In the genomic region with DNA sequence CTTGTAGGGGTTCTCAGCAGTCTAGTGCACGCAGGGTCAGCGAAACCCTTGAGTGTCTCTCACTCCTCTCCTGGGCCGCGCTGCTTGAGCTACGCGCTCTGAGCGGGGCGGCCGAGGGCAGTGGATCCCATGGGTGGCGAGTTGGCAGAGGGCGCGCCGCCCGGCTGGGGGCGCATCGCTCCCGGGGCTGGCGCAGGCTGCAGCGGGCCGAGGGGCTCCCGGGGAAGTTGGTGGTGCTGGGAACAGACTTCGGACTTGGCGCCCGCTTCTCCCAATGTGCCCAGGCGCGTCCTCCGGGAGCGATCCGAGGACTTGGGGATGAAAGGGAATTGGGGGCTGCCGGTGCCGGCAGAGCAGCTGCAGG, we compare ENCODE assay signal across 8 mouse cellular contexts. TPM values are rescaled to one million over a fixed set of nuclear protein-coding genes. Genes with fewer than 3 reads are reported as not detected.
DNase-seq lines count a peak whose midpoint lies in the region; ATAC-seq and TF ChIP-seq lines count a peak whose summit lies in the region.

No protein-coding gene starts in this region.

- 1% methylated on average over 31 of the region's 31 CpGs for WGBS in lung, embryonic 14.5 days
- under 1% methylated on average over 31 of the region's 31 CpGs for WGBS in forebrain, embryonic 10.5 days
- WGBS in liver, postnatal 0 days (ENCODE audit: insufficient replicate concordance): 1% methylated on average over 28 of the region's 31 CpGs

- H3K4me3 ChIP-seq in lung, embryonic 14.5 days (ENCODE audit: low read depth, low read length): peak overlapping the region; percentile 60
- peak overlapping the region; percentile 78 for H3K4me3 ChIP-seq in forebrain, embryonic 10.5 days
- peak overlapping the region; percentile 34 for H3K4me3 ChIP-seq in liver, postnatal 0 days (ENCODE audit: low read depth, low read length)

- peaks cover 30% of the 10 kb centered on the region for H3K27me3 ChIP-seq in lung, embryonic 14.5 days (ENCODE audit: insufficient read depth, low read length)
- H3K27me3 ChIP-seq in forebrain, embryonic 10.5 days (ENCODE audit: poor library complexity, severe bottlenecking): peaks cover 48% of the 10 kb centered on the region
- H3K27me3 ChIP-seq in liver, postnatal 0 days (ENCODE audit: insufficient read depth, low read length): peaks cover 18% of the 10 kb centered on the region

- H3K9me3 ChIP-seq in lung, embryonic 14.5 days (ENCODE audit: low read depth, low read length): no peaks in the 10 kb centered on the region
- no peaks in the 10 kb centered on the region for H3K9me3 ChIP-seq in forebrain, embryonic 10.5 days
- no peaks in the 10 kb centered on the region for H3K9me3 ChIP-seq in liver, postnatal 0 days (ENCODE audit: low read length)

- TF ChIP-seq CTCF in lung, embryonic 14.5 days (IDR thresholded peaks at IDR 0.05; ENCODE audit: low read depth): no peak
- no peak for TF ChIP-seq CTCF in liver, postnatal 0 days (IDR thresholded peaks at IDR 0.05; ENCODE audit: low read depth)

- H3K36me3 ChIP-seq in lung, embryonic 14.5 days (ENCODE audit: insufficient read depth): no peaks in the 10 kb centered on the region
- H3K36me3 ChIP-seq in forebrain, embryonic 10.5 days (replicated peaks): no peaks in the 10 kb centered on the region
- H3K36me3 ChIP-seq in liver, postnatal 0 days (replicated peaks; ENCODE audit: insufficient read depth, low read length): no peaks in the 10 kb centered on the region

- peak overlapping the region; percentile 91 for H3K4me2 ChIP-seq in lung, embryonic 14.5 days
- H3K4me2 ChIP-seq in liver, postnatal 0 days (ENCODE audit: low read depth, low read length): peak overlapping the region; percentile 62

- DNase-seq in lung, embryonic 14.5 days: no peak
- no peak for DNase-seq in lung, postnatal 14 days
- no peak for DNase-seq in forebrain, embryonic 10.5 days (ENCODE audit: extremely low spot score, low spot score)
- peak; percentile 16 to 27 for DNase-seq in heart, postnatal 14 days
- DNase-seq in liver, postnatal 0 days: no peak
- peak; percentile 4 for DNase-seq in testis, postnatal 14 days (ENCODE audit: low spot score)
- no peak for DNase-seq in layer of hippocampus, postnatal 25 days (ENCODE audit: extremely low spot score in 1 of 2, low spot score in 1 of 2)

- intact Hi-C loops in heart, postnatal 14 days (cut with DNase I): no loop called here

- ATAC-seq in lung, embryonic 14.5 days (ENCODE audit: insufficient read depth): peak; percentile 69
- ATAC-seq in liver, postnatal 0 days: no peak
- no peak for ATAC-seq in erythroblast, adult 5-6 weeks (replicated peaks; ENCODE audit: low FRiP score, poor library complexity, severe bottlenecking)

- no peaks in the 10 kb centered on the region for H3K4me1 ChIP-seq in lung, embryonic 14.5 days (ENCODE audit: insufficient read depth)
- peaks cover 16% of the 10 kb centered on the region for H3K4me1 ChIP-seq in forebrain, embryonic 10.5 days
- no peaks in the 10 kb centered on the region for H3K4me1 ChIP-seq in liver, postnatal 0 days (ENCODE audit: insufficient read depth)

- H3K9ac ChIP-seq in lung, embryonic 14.5 days: peak overlapping the region; percentile 52
- no peak overlapping the region for H3K9ac ChIP-seq in liver, postnatal 0 days (replicated peaks)

- H3K27ac ChIP-seq in lung, embryonic 14.5 days (ENCODE audit: low read depth): no peak overlapping the region
- H3K27ac ChIP-seq in forebrain, embryonic 10.5 days: peak overlapping the region; percentile 88
- no peak overlapping the region for H3K27ac ChIP-seq in liver, postnatal 0 days (ENCODE audit: low read depth)

- no peak for TF ChIP-seq EP300 in liver, postnatal 0 days (IDR thresholded peaks at IDR 0.05; ENCODE audit: low read depth)

RNA-seq across cellular contexts. Expression of a gene that starts 0.5 kb away (rescaled TPM):
- polyA plus RNA-seq in lung, embryonic 14.5 days (2014; fragmentation: Nextera tagmentation; extraction: Ambion mirVana): 2.5 and 2.7 TPM in 2 replicates
- polyA plus RNA-seq in forebrain, embryonic 10.5 days (2016; fragmentation: Nextera tagmentation; extraction: Ambion mirVana): 1.9 and 2.0 TPM in 2 replicates
- 10 to 100 TPM; 55.8 to 57.5 TPM for total RNA-seq in heart, postnatal 14 days (2021)
- polyA plus RNA-seq in liver, postnatal 0 days (2015; fragmentation: Nextera tagmentation; extraction: Ambion mirVana): 0.05 and 0.09 TPM in 2 replicates
- 0.38 TPM in 1 of 2 replicates, not detected in the other for total RNA-seq in erythroblast, adult 5-6 weeks (2015; ENCODE audit: low replicate concordance)
- total RNA-seq in erythroblast, adult 5-6 weeks (2017; ENCODE audit: low replicate concordance): not detected in 2 replicates
- total RNA-seq in layer of hippocampus, postnatal 25 days (2021): 10 to 100 TPM in 1 of 2 experiments, 1 to 10 TPM in 1; 9.0 to 12.6 TPM

Comparison
In these comparisons a context has a peak if more than half of its experiments do, and no peak if none do; other contexts are left out.
1. DNase-seq: peak in heart, postnatal 14 days (2 of 2) and testis, postnatal 14 days (single experiment); none in lung, embryonic 14.5 days (single experiment), lung, postnatal 14 days (single experiment), forebrain, embryonic 10.5 days (single experiment), liver, postnatal 0 days (single experiment) and layer of hippocampus, postnatal 25 days (0 of 2).
2. RNA of a gene that starts 0.5 kb away (total RNA-seq): 55.8 to 57.5 TPM in heart, postnatal 14 days and 9.0 to 12.6 TPM in layer of hippocampus, postnatal 25 days; 0.38 TPM in erythroblast, adult 5-6 weeks; every median in the first group is over 4 times any median in the second.
3. Peak in every context shown above with its lines, with median percentiles within 50 percentile points of each other: H3K4me3 ChIP-seq.